Comparison of ENCODE assay signal across 8 mouse cellular contexts in genomic region chr17:17392863-17393262, GRCm38 (mm10). TPM values are rescaled to one million over a fixed set of nuclear protein-coding genes. Genes with fewer than 3 reads are reported as not detected.
DNase-seq lines count a peak whose midpoint lies in the region; ATAC-seq and TF ChIP-seq lines count a peak whose summit lies in the region.
"Had no signal": no experiment of that assay in that cellular context is flagged by ENCODE, and none has a peak within 500 bp of the region (broad histone marks: within the 10 kb centered on the region; RNA-seq: fewer than 3 reads in every experiment).

No protein-coding gene starts in this region.

- CTCF ChIA-PET in Patski (lab: Charles Lee): interaction anchor here (1.0 to 7.5 kb wide), 4 partner anchors 15 to 254 kb away, joined by 3 to 56 read pairs (median 4); no protein-coding TSS in a partner anchor

- H3K9me3 ChIP-seq in kidney, embryonic 14.5 days (ENCODE audit: control insufficient read depth, low read length): no peaks in the 10 kb centered on the region
- H3K9me3 ChIP-seq in hindbrain, postnatal 0 days (ENCODE audit: low read length): no peaks in the 10 kb centered on the region

- TF ChIP-seq CTCF in Patski (IDR thresholded peaks at IDR 0.05): peak; percentile 59
- TF ChIP-seq CTCF in hindbrain, postnatal 0 days (IDR thresholded peaks at IDR 0.05; ENCODE audit: low read depth): peak; percentile 51

- peaks cover 43% of the 10 kb centered on the region for H3K36me3 ChIP-seq in kidney, embryonic 14.5 days (ENCODE audit: control insufficient read depth, insufficient read depth, low read length)
- H3K36me3 ChIP-seq in hindbrain, postnatal 0 days (ENCODE audit: insufficient read depth, low read length): peaks cover 8% of the 10 kb centered on the region

- H3K4me2 ChIP-seq in kidney, embryonic 14.5 days (replicated peaks; ENCODE audit: low read depth, low read length): no peak overlapping the region
- H3K4me2 ChIP-seq in hindbrain, postnatal 0 days (ENCODE audit: low read depth, low read length): no peak overlapping the region

- H3K9ac ChIP-seq in kidney, embryonic 14.5 days (ENCODE audit: low read depth, low read length): no peak overlapping the region
- no peak overlapping the region for H3K9ac ChIP-seq in hindbrain, postnatal 0 days (replicated peaks; ENCODE audit: low read length)

- peak; percentile 21 for DNase-seq in kidney, adult 11 months
- DNase-seq in Patski (ENCODE audit: low read depth, low spot score): no peak
- peak; percentile 59 for DNase-seq in hindbrain, postnatal 0 days (ENCODE audit: low spot score)
- no peak for DNase-seq in frontal cortex, postnatal 25 days (ENCODE audit: low spot score in 2 of 2)

- H3K27me3 ChIP-seq in kidney, embryonic 14.5 days (ENCODE audit: control insufficient read depth, insufficient read depth, low read length): no peaks in the 10 kb centered on the region
- no peaks in the 10 kb centered on the region for H3K27me3 ChIP-seq in Patski
- no peaks in the 10 kb centered on the region for H3K27me3 ChIP-seq in hindbrain, postnatal 0 days (ENCODE audit: insufficient read depth, low read length)

- H3K4me1 ChIP-seq in kidney, embryonic 14.5 days (ENCODE audit: control insufficient read depth, insufficient read depth, low read length): no peaks in the 10 kb centered on the region
- H3K4me1 ChIP-seq in hindbrain, postnatal 0 days (ENCODE audit: insufficient read depth, low read length): no peaks in the 10 kb centered on the region

- POLR2A ChIA-PET in Patski (lab: Charles Lee): interaction anchor here (0.6 kb wide), 1 partner anchor 180 kb away, joined by 3 read pairs; no protein-coding TSS in a partner anchor

- WGBS in kidney, embryonic 14.5 days: 69% methylated on average over 7 of the region's 7 CpGs
- 60% methylated on average over 7 of the region's 7 CpGs for WGBS in hindbrain, postnatal 0 days

- H3K27ac ChIP-seq in kidney, embryonic 14.5 days (ENCODE audit: low read depth, low read length): no peak overlapping the region
- H3K27ac ChIP-seq in hindbrain, postnatal 0 days: no peak overlapping the region

- in situ Hi-C loops in Patski (cut with MboI; ENCODE audit: low pct_unique_long_range_greater_than_20kb): loop anchor here (5.0 to 25.0 kb wide), 3 partner anchors 172 to 1631 kb away; no protein-coding TSS in a partner anchor

- no peak overlapping the region for H3K4me3 ChIP-seq in kidney, embryonic 14.5 days (ENCODE audit: low read length)
- H3K4me3 ChIP-seq in hindbrain, postnatal 0 days (ENCODE audit: low read length): no peak overlapping the region

- no peak for ATAC-seq in kidney, embryonic 14.5 days (ENCODE audit: low FRiP score, low TSS enrichment)
- ATAC-seq in Patski: no peak
- peak; percentile 24; the same call in 1 of the 2 replicates for ATAC-seq in hindbrain, postnatal 0 days
- peak; percentile 57 for ATAC-seq in megakaryocyte progenitor cell, adult 5-6 weeks (replicated peaks; ENCODE audit: poor library complexity)
- no peak for ATAC-seq in erythroid progenitor cell, adult 5-6 weeks (replicated peaks; ENCODE audit: low FRiP score, poor library complexity, severe bottlenecking)

RNA-seq across cellular contexts. Expression of gene Lix1, which starts 9.6 kb away (rescaled TPM):
- polyA plus RNA-seq in kidney, embryonic 14.5 days (2014; fragmentation: Nextera tagmentation; extraction: Ambion mirVana): 6.9 and 8.2 TPM in 2 replicates
- polyA plus RNA-seq in Patski (2021): not detected
- total RNA-seq in hindbrain, postnatal 0 days (2014; rRNA removed): 9.9 and 11.2 TPM in 2 replicates
- 11.9 and 13.5 TPM in 2 replicates for polyA plus RNA-seq in hindbrain, postnatal 0 days (2015; fragmentation: Nextera tagmentation; extraction: Ambion mirVana)
- total RNA-seq in megakaryocyte progenitor cell, adult 5-6 weeks (2015): not detected in 2 replicates
- not detected in 2 replicates for total RNA-seq in megakaryocyte progenitor cell, adult 5-6 weeks (2017)
- not detected in 2 replicates for total RNA-seq in erythroid progenitor cell, adult 5-6 weeks (2015; ENCODE audit: low replicate concordance)
- total RNA-seq in erythroid progenitor cell, adult 5-6 weeks (2017; ENCODE audit: low replicate concordance): not detected in 2 replicates
- total RNA-seq: hematopoietic stem cell, adult 5-6 weeks had no signal

RNA-seq across cellular contexts. Expression of gene Riok2, which starts 18.8 kb away (rescaled TPM):
- 37.1 and 38.1 TPM in 2 replicates for polyA plus RNA-seq in kidney, embryonic 14.5 days (2014; fragmentation: Nextera tagmentation; extraction: Ambion mirVana)
- 37.5 TPM for polyA plus RNA-seq in Patski (2021)
- 19.0 and 36.7 TPM in 2 replicates for total RNA-seq in hindbrain, postnatal 0 days (2014; rRNA removed)
- polyA plus RNA-seq in hindbrain, postnatal 0 days (2015; fragmentation: Nextera tagmentation; extraction: Ambion mirVana): 15.0 and 19.2 TPM in 2 replicates
- total RNA-seq in megakaryocyte progenitor cell, adult 5-6 weeks (2015): 44.1 and 53.1 TPM in 2 replicates
- 43.6 and 56.7 TPM in 2 replicates for total RNA-seq in megakaryocyte progenitor cell, adult 5-6 weeks (2017)
- 1.7 and 8.6 TPM in 2 replicates for total RNA-seq in erythroid progenitor cell, adult 5-6 weeks (2015; ENCODE audit: low replicate concordance)
- 10.8 and 13.2 TPM in 2 replicates for total RNA-seq in erythroid progenitor cell, adult 5-6 weeks (2017; ENCODE audit: low replicate concordance)

Comparison
In these comparisons a context has a peak if more than half of its experiments do, and no peak if none do; other contexts are left out.
1. DNase-seq: peak in kidney, adult 11 months (single experiment) and hindbrain, postnatal 0 days (single experiment); none in Patski (single experiment) and frontal cortex, postnatal 25 days (0 of 2).
2. ATAC-seq: peak in hindbrain, postnatal 0 days (single experiment) and megakaryocyte progenitor cell, adult 5-6 weeks (single experiment); none in kidney, embryonic 14.5 days (single experiment), Patski (single experiment) and erythroid progenitor cell, adult 5-6 weeks (single experiment).
3. RNA of gene Lix1, which starts 9.6 kb away (total RNA-seq): 9.9 to 11.2 TPM in hindbrain, postnatal 0 days; not detected in megakaryocyte progenitor cell, adult 5-6 weeks and not detected in erythroid progenitor cell, adult 5-6 weeks; every median in the first group is over 10 times any median in the second.